Mouse (Mus musculus): ENCODE measurements at regions not wholly inside any gene's neighbourhood (a gene's known extent, or its start where the extent isn't known, plus 50 kb on each side); places are given as distances from the start of the nearest gene placed in this dataset.

DNA sequence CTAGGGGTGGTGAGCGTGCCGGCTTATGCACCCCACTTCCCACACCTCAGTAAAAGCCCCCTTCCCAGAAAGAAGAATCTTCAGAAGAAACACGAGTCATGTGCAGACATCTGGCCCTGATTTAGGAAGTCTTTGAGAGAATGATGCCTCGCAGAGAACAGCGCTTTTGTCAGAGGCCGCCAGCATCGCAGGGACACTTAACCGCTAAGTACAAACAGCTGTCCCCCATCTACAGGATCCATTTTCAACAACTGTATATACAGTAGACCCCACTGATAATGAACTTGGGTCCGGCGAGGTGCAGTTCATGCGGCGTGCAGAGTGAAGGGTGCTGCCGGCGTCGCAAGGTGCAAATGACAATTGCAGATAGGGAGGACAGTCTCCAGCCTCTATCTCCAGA, 85.4 kb upstream of the Rbm19 start:
- no peak for DNase-seq

DNA sequence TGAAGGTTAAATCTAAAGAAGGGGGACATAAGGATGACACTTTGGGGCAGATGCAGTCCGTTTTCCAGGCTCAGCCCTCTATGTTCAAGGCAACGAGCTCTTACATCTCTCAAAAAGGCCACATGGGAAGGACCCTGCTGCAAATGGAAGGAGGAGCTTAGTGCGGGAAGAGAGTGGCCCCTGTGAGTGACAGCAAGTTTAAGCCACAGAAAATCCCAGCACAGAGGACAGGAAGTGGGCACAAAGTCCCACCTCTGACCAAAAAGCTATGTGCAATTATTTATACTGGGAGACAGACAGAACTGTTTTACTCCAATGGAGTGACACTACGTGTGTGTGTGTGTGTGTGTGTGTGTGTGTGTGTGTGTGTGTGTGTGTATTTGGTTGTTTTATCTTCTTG, 84.7 kb upstream of the Rbm19 start:
- DNase-seq, result no peak

DNA sequence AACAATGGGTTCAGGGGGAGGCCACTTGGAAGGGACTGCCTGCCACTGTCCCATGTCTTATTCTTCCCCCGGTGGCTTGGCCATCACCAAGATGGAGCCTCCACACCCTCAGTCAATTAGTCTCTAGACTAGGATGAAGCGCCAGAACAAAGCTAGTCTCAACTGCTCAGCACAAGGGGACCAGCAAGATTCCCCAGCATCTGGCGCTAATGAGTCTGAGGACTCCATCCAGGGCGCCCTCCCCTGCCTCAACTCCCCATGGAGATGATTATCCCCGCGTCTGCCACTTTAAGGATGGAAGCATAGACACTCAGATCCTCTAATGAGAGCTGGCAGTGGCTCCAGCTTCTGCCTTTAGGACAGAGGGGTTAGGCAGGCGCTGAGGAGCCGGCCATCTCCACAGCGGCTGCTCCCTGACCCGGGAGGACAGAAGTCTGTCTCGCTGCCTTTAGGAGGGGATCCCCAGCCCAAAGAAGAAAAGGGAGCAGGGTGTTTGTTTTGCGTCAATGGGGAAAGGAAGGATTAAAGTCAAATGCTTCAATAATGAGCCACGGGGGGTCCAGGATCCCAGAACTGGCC, 81.7 kb upstream of the Rbm19 start:
- DNase-seq, result no peak

DNA sequence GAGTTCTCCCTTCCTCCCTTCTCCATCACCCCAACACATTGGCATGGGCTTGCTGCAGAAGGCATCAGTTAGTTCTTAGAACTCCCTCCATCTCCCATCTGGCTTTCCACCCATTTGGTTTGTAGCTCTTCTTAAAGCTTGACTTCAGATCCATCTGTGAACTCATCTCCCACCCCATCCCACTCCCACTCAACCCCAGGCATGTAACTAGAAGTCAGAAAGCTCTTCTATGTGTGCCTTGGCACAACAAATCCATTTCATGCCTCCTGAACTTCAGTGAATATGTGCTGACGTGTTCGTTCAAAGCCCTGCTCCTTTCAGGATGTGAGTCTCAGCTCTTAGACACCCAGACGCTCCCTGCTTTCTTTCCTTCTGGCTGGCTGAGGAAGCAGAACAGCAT, 81.0 kb upstream of the Rbm19 start:
- DNase-seq, result no peak

- no peak for DNase-seq
Measured at GRCm38 (mm10) chr5:120037806-120038205, 78.5 kb upstream of the Rbm19 start.

DNA sequence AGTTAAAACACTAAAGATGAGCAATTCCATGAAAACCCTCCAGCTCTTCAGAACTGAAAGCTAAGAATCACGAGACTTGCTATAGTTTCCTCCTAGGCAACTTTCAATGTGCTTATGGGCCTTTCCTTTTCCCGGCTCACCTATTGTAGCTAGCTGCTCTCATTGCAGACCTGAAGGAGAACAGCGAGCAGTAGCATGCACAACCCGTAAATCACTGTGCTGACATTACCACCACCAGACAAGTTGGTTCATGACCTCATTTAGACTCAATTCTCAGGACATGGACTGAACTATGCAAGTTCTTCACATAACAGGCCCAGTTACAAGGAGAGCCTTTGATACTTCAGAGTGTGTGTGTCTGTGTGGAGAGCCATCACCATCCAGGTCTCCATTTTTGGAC, 72.5 kb upstream of the Rbm19 start:
- DNase-seq, result no peak

DNA sequence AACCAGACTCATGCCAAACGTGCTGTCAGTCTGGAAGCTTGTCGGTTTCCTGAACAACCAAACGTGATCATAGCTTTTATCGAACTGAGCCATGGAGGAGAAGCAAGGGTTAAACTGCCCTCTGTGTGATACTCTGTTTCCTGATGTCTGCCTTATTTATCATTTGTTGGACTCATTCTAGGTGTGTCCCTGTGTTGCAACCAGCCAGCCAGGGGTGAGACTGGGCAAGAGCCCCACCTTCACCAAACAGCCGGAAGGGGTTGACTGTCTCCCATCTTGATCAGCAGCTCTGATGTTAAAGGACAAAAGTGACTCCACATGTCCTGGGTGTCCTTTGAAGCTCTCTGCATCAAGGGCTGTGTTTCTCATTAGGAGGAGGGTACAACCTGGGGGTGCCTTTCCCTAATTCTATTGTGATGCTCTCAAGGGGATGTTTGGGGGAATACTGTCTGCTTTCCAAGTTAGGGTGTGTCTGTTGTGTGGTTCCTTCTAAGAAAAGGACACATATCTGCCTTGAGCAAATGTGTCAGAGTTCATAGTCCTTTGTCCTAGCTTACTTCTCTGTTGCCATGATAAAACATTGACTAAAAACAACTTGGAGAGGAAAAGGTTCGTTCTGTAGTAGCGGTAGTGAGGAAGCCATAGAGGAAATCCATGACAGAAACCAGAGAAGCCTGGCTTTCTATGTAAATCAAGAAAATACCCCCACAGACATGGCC, 67.0 kb upstream of the Rbm19 start:
- no peak for DNase-seq

GRCm38 (mm10) chr5:120050728-120051436, 65.4 kb upstream of the Rbm19 start:
- DNase-seq, result no peak

- no peak for DNase-seq
Measured at GRCm38 (mm10) chr5:120054498-120055167, 61.6 kb upstream of the Rbm19 start.
